Mouse (Mus musculus) midbrain, embryonic 12.5 days (tissue): ENCODE measurements at regions not wholly inside any gene's neighbourhood (a gene's known extent, or its start where the extent isn't known, plus 50 kb on each side); places are given as distances from the start of the nearest gene placed in this dataset.

Experiments used
- ATAC-seq: fragments of 200-750 bp; cut with Nextera tagmentation; 2 replicates; pipeline ENCODE4 v1.8.0; 2017; ENCODE audit warnings: low read depth, moderate TSS enrichment, moderate library complexity; ENCODE audit not compliant: low FRiP score
- H3K27ac ChIP-seq: fragments of 300-500 bp; sonication (generic); replicated peaks from 2 replicates; pipeline ENCODE4 v1.5.1; 2016; ENCODE audit warnings: mild to moderate bottlenecking
- H3K27me3 ChIP-seq: fragments of 300-500 bp; sonication (generic); 2 replicates; pipeline ENCODE4 v1.6.1; 2016; ENCODE audit warnings: mild to moderate bottlenecking
- H3K36me3 ChIP-seq: fragments of 300-500 bp; sonication (generic); 2 replicates; pipeline ENCODE4 v1.6.1; 2016
- H3K4me1 ChIP-seq: fragments of 300-500 bp; sonication (generic); 2 replicates; pipeline ENCODE4 v1.6.1; 2016
- H3K4me2 ChIP-seq: fragments of 300-500 bp; sonication (generic); replicated peaks from 2 replicates; pipeline ENCODE4 v1.6.1; 2016; ENCODE audit warnings: mild to moderate bottlenecking, moderate library complexity
- H3K4me3 ChIP-seq: fragments of 300-500 bp; sonication (generic); 2 replicates; pipeline ENCODE4 v1.5.1; 2016; ENCODE audit warnings: mild to moderate bottlenecking
- H3K9ac ChIP-seq: fragments of 300-500 bp; sonication (generic); replicated peaks from 2 replicates; pipeline ENCODE4 v1.6.1; 2016; ENCODE audit warnings: mild to moderate bottlenecking, moderate library complexity
- H3K9me3 ChIP-seq: fragments of 300-500 bp; sonication (generic); 2 replicates; pipeline ENCODE4 v1.6.1; 2016; ENCODE audit warnings: mild to moderate bottlenecking
- WGBS: fragments of 180-500 bp; shearing (Covaris S2); methylation state at CpG from one replicate; pipeline ENCODE4 v1.1.7; 2016; 5-methylcytosine and 5-hydroxymethylcytosine counted together

GRCm38 (mm10) chr4:21222631-21223030 is 463.1 kb downstream of the Prdm13 start:
- peak; percentile 82 for ATAC-seq
- Histone ChIP-seq H3K27ac (no peak overlapping the region), H3K9me3 (no peaks in the 10 kb centered on the region), H3K27me3 (no peaks in the 10 kb centered on the region), H3K4me3 (no peak overlapping the region), H3K9ac (no peak overlapping the region), H3K36me3 (no peaks in the 10 kb centered on the region), H3K4me2 (no peak overlapping the region), H3K4me1 (no peaks in the 10 kb centered on the region)
- WGBS: 53% methylated on average over 4 of the region's 4 CpGs

- no peaks in the 10 kb centered on the region for H3K27me3 ChIP-seq
- 97% methylated on average over 4 of the region's 4 CpGs for WGBS
- H3K4me1 ChIP-seq: no peaks in the 10 kb centered on the region
Observed at GRCm38 (mm10) chr4:21207617-21208016, 478.1 kb downstream of the Prdm13 start.

GRCm38 (mm10) chr4:21195620-21196019 is 490.1 kb downstream of the Prdm13 start:
- H3K27me3 ChIP-seq: no peaks in the 10 kb centered on the region
- ATAC-seq: no peak

More at GRCm38 (mm10) chr4:21207617-21208016, 478.1 kb downstream of the Prdm13 start:
- Histone ChIP-seq H3K4me3 (no peak overlapping the region), H3K4me2 (no peak overlapping the region), H3K36me3 (no peaks in the 10 kb centered on the region), H3K9me3 (no peaks in the 10 kb centered on the region), H3K9ac (no peak overlapping the region), H3K27ac (no peak overlapping the region)
- ATAC-seq: no peak

GRCm38 (mm10) chr4:21173789-21174188 is 512.0 kb downstream of the Prdm13 start:
- H3K27ac ChIP-seq: no peak overlapping the region
- H3K4me1 ChIP-seq: no peaks in the 10 kb centered on the region
- H3K4me3 ChIP-seq: no peak overlapping the region
- no peaks in the 10 kb centered on the region for H3K9me3 ChIP-seq
- 85% methylated on average over 6 of the region's 6 CpGs for WGBS
- H3K4me2 ChIP-seq: no peak overlapping the region
- no peaks in the 10 kb centered on the region for H3K36me3 ChIP-seq
- no peak for ATAC-seq
- no peak overlapping the region for H3K9ac ChIP-seq
- H3K27me3 ChIP-seq: no peaks in the 10 kb centered on the region

More at GRCm38 (mm10) chr4:21195620-21196019, 490.1 kb downstream of the Prdm13 start:
- H3K9me3 ChIP-seq: no peaks in the 10 kb centered on the region
- no peaks in the 10 kb centered on the region for H3K36me3 ChIP-seq
- no peak overlapping the region for H3K4me3 ChIP-seq
- WGBS: 86% methylated on average over 1 of the region's 1 CpGs
- H3K9ac ChIP-seq: no peak overlapping the region
- no peak overlapping the region for H3K27ac ChIP-seq
- no peak overlapping the region for H3K4me2 ChIP-seq
- no peaks in the 10 kb centered on the region for H3K4me1 ChIP-seq

GRCm38 (mm10) chr4:21173019-21173418 is 512.7 kb downstream of the Prdm13 start:
- WGBS: 97% methylated on average over 1 of the region's 1 CpGs

GRCm38 (mm10) chr4:21170734-21171133 is 515.0 kb downstream of the Prdm13 start:
- Histone ChIP-seq H3K27me3 (no peaks in the 10 kb centered on the region), H3K36me3 (no peaks in the 10 kb centered on the region), H3K4me2 (no peak overlapping the region), H3K9ac (no peak overlapping the region), H3K27ac (no peak overlapping the region), H3K4me1 (no peaks in the 10 kb centered on the region), H3K4me3 (no peak overlapping the region), H3K9me3 (no peaks in the 10 kb centered on the region)
- ATAC-seq: no peak
- 85% methylated on average over 3 of the region's 3 CpGs for WGBS

More at GRCm38 (mm10) chr4:21173019-21173418, 512.7 kb downstream of the Prdm13 start:
- H3K9ac ChIP-seq: no peak overlapping the region
- H3K4me2 ChIP-seq: no peak overlapping the region
- no peak overlapping the region for H3K4me3 ChIP-seq
- no peaks in the 10 kb centered on the region for H3K9me3 ChIP-seq
- ATAC-seq: no peak
- no peak overlapping the region for H3K27ac ChIP-seq
- no peaks in the 10 kb centered on the region for H3K4me1 ChIP-seq
- H3K36me3 ChIP-seq: no peaks in the 10 kb centered on the region
- H3K27me3 ChIP-seq: no peaks in the 10 kb centered on the region

- H3K9ac ChIP-seq: no peak overlapping the region
- H3K36me3 ChIP-seq: no peaks in the 10 kb centered on the region
- no peaks in the 10 kb centered on the region for H3K9me3 ChIP-seq
- ATAC-seq: no peak
- no peaks in the 10 kb centered on the region for H3K4me1 ChIP-seq
- no peak overlapping the region for H3K27ac ChIP-seq
- H3K27me3 ChIP-seq: no peaks in the 10 kb centered on the region
- H3K4me3 ChIP-seq: no peak overlapping the region
- no peak overlapping the region for H3K4me2 ChIP-seq
Observed at GRCm38 (mm10) chr4:21162124-21162523, 523.6 kb downstream of the Prdm13 start.

GRCm38 (mm10) chr4:21125892-21126291 is 559.9 kb downstream of the Prdm13 start:
- Histone ChIP-seq H3K27me3 (no peaks in the 10 kb centered on the region), H3K4me2 (no peak overlapping the region), H3K36me3 (no peaks in the 10 kb centered on the region), H3K9ac (no peak overlapping the region), H3K4me3 (no peak overlapping the region), H3K27ac (no peak overlapping the region), H3K9me3 (0 out of 2 replicates have a peak, but pooled peaks cover 2% of the 10 kb centered on the region), H3K4me1 (no peaks in the 10 kb centered on the region)
- ATAC-seq: no peak
- 94% methylated on average over 1 of the region's 1 CpGs for WGBS

- peak; percentile 44; the same call in 1 of the 2 replicates for ATAC-seq
- WGBS: 71% methylated on average over 1 of the region's 1 CpGs
- no peaks in the 10 kb centered on the region for H3K9me3 ChIP-seq
- H3K27ac ChIP-seq: no peak overlapping the region
- no peak overlapping the region for H3K9ac ChIP-seq
- H3K4me1 ChIP-seq: no peaks in the 10 kb centered on the region
- H3K4me3 ChIP-seq: no peak overlapping the region
- H3K36me3 ChIP-seq: no peaks in the 10 kb centered on the region
- H3K4me2 ChIP-seq: no peak overlapping the region
- H3K27me3 ChIP-seq: no peaks in the 10 kb centered on the region
Observed at GRCm38 (mm10) chr4:21095741-21096140, 590.0 kb downstream of the Prdm13 start.

GRCm38 (mm10) chr4:21070198-21070785 is 615.5 kb downstream of the Prdm13 start:
- Histone ChIP-seq H3K36me3 (no peaks in the 10 kb centered on the region), H3K4me3 (no peak overlapping the region), H3K4me2 (no peak overlapping the region), H3K27ac (no peak overlapping the region), H3K9ac (no peak overlapping the region), H3K4me1 (no peaks in the 10 kb centered on the region), H3K27me3 (no peaks in the 10 kb centered on the region), H3K9me3 (no peaks in the 10 kb centered on the region)
- ATAC-seq: no peak
- WGBS: 87% methylated on average over 3 of the region's 3 CpGs
